ENCODE assay signal across 26 mouse cellular contexts in genomic region chr4:139417868-139418267, GRCm38 (mm10).
DNase-seq lines count a peak whose midpoint lies in the region; ATAC-seq and TF ChIP-seq lines count a peak whose summit lies in the region.
"Had no signal": no experiment of that assay in that cellular context is flagged by ENCODE, and none has a peak within 500 bp of the region (broad histone marks: within the 10 kb centered on the region; RNA-seq: fewer than 3 reads in every experiment).

No protein-coding gene starts in this region.

- no peak for ATAC-seq in CD4-positive, CD25-positive, alpha-beta regulatory T cell, adult 4 months
- ATAC-seq: forebrain, embryonic 13.5 days; hindbrain, embryonic 16.5 days; intestine, embryonic 16.5 days; lung, postnatal 0 days; midbrain, embryonic 16.5 days had no signal

- TF ChIP-seq CTCF in left cerebral cortex, adult 2 months (IDR thresholded peaks at IDR 0.05): peak; percentile 5
- TF ChIP-seq CTCF in E14TG2a.4 (conservative IDR thresholded peaks at IDR 0.05; ENCODE audit: low read length): peak; percentile 52

- peaks cover 12% of the 10 kb centered on the region for H3K4me1 ChIP-seq in E14TG2a.4 (replicated peaks; ENCODE audit: low read depth, low read length)
- H3K4me1 ChIP-seq: forebrain, embryonic 13.5 days; liver, embryonic 15.5 days; midbrain, embryonic 10.5 days; neural tube, embryonic 13.5 days had no signal

- H3K27ac ChIP-seq in left cerebral cortex, adult 2 months: no peak overlapping the region
- H3K27ac ChIP-seq: forebrain, embryonic 13.5 days; gastrocnemius, adult 2 months; liver, embryonic 15.5 days; midbrain, embryonic 10.5 days; neural tube, embryonic 13.5 days had no signal

- intact Hi-C loops in left cerebral cortex, adult 2 months (cut with DNase I): no loop called here
- intact Hi-C loops in heart, postnatal 10 days (cut with DNase I): no loop called here

- DNase-seq in CD4-positive, CD25-positive, alpha-beta regulatory T cell, adult 2 months (ENCODE audit: low read depth, low spot score): peak; percentile 8
- DNase-seq in left cerebral cortex, adult 2 months (ENCODE audit: extremely low spot score in 1 of 2, low spot score in 2 of 2): no peak
- no peak for DNase-seq in left cerebral cortex, adult 8-10 months (ENCODE audit: low spot score in 2 of 2)
- DNase-seq in R1 (ENCODE audit: low read depth, low spot score): peak; percentile 68
- DNase-seq in cerebellum, adult 9-10 months: no peak
- no peak for DNase-seq in heart, postnatal 10 days
- DNase-seq: adrenal gland, postnatal 36 days; cerebellum, adult 11-12 months; cerebellum, postnatal 36 days; gastrocnemius, adult 2 months; kidney, postnatal 4 days; retina, postnatal 1 day; right cerebral cortex, postnatal 25 days; spleen, adult 18-20 months; thymus, adult 18-20 months had no signal

- H3K4me3 ChIP-seq in left cerebral cortex, adult 2 months: no peak overlapping the region
- H3K4me3 ChIP-seq in E14TG2a.4 (replicated peaks; ENCODE audit: low read length): no peak overlapping the region
- H3K4me3 ChIP-seq: forebrain, embryonic 13.5 days; gastrocnemius, adult 2 months; liver, embryonic 15.5 days; midbrain, embryonic 10.5 days; myocyte; neural tube, embryonic 13.5 days had no signal

- no peaks in the 10 kb centered on the region for H3K9me3 ChIP-seq in E14TG2a.4 (ENCODE audit: low read length)
- H3K9me3 ChIP-seq: forebrain, embryonic 13.5 days; liver, embryonic 15.5 days; midbrain, embryonic 10.5 days; neural tube, embryonic 13.5 days had no signal

- H3K27me3 ChIP-seq in E14TG2a.4 (ENCODE audit: insufficient read depth, low read length): no peaks in the 10 kb centered on the region
- H3K27me3 ChIP-seq: forebrain, embryonic 13.5 days; liver, embryonic 15.5 days; neural tube, embryonic 13.5 days had no signal

- peaks cover 99% of the 10 kb centered on the region for H3K36me3 ChIP-seq in E14TG2a.4 (ENCODE audit: insufficient read depth, low read length)

Comparison
In these comparisons a context has a peak if more than half of its experiments do, and no peak if none do; other contexts are left out.
1. DNase-seq: peak in CD4-positive, CD25-positive, alpha-beta regulatory T cell, adult 2 months (single experiment) and R1 (single experiment); none in left cerebral cortex, adult 2 months (0 of 2), left cerebral cortex, adult 8-10 months (0 of 2), cerebellum, adult 9-10 months (single experiment) and heart, postnatal 10 days (0 of 2).